Mouse (Mus musculus) kidney, adult 18-20 months (tissue): ENCODE data around the gene Mre11a.

ENCODE experiments used
- DNase-seq: peaks from one replicate; pipeline ENCODE4 v3.0.0; 2021

Mre11a gene

GRCm38 (mm10) chr9:14784039-14785002 lies at the start of gene Mre11a, which contains the start of gene Ankrd49:
TSS of gene Mre11a (plus strand) at chr9:14784654.
TSS of gene Ankrd49 (minus strand) at chr9:14784856.
- DNase-seq, result peak; percentile 94

DNA sequence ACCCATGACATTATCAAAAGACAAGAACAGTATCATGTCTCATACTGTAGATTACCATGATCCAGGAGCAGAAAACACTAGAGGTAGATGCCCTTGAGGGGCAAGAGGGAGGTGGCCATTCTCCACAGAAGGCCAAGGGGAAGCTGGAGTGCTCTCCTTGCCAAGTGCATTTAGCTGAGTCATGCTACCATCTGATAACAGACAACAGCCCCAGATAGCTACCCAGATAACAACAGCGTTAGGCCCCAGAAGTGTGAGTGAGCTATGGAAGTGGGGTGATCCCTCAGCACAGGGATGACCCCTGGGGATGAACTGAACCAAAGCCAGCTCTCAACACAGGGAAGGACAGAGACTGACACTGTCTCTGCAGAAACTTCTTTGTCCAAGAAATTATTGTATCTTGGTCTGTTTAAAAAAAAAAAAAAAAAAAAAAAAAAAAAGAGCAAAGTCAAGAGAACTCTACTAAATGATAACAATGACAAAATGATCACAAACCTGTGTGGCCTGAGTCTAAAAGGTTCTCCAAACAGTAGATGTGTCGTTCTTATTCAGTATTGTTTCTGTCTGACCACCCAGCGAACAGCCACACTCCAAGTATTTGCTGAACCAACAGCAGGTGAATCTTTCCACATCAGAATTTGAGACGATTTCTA lies 44.8 kb upstream of the Mre11a start:
- DNase-seq, result no peak

- DNase-seq, result no peak
These were observed 44.1 kb upstream of the Mre11a start, which contains the start of gene Piwil4 for GRCm38 (mm10) chr9:14740151-14740924. TSS of gene Piwil4 (minus strand) at chr9:14740733.

DNA sequence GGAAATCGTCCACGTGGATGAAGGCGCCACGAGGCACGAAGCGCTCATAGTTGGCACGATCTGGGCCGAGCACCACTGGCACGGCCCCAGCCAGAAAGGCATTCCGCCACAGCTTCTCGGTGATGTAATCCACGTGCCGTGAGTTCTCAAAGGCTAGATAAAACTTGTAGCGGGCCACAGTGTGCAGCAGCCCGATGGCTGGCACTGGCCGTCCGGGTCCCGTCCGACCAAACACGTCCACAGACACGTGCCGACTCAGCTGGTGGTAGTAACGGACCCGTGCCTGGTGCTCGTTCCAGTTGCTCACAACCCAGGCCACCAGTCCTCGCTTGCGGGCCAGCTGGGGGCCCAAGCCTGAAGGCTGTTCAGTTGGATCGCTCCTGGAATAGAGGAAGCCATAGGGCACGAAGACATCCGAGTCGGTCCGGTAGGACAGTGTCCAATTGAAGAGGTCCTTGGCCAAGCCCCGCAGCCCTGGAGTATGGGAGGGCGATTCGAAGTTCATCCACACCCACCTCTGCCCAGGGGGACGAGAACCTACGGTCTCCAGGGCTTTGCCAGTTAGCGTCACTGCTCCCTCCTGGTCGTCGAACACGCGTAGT lies 33.5 kb upstream of the Mre11a start:
- no peak for DNase-seq

- peak; percentile 18 for DNase-seq
These were observed 32.9 kb upstream of the Mre11a start for GRCm38 (mm10) chr9:14751503-14752000.

GRCm38 (mm10) chr9:14752001-14752522 lies 32.4 kb upstream of the Mre11a start, which contains the start of gene Fut4:
TSS of gene Fut4 (minus strand) at chr9:14752393.
- DNase-seq, result peak; percentile 75

DNA sequence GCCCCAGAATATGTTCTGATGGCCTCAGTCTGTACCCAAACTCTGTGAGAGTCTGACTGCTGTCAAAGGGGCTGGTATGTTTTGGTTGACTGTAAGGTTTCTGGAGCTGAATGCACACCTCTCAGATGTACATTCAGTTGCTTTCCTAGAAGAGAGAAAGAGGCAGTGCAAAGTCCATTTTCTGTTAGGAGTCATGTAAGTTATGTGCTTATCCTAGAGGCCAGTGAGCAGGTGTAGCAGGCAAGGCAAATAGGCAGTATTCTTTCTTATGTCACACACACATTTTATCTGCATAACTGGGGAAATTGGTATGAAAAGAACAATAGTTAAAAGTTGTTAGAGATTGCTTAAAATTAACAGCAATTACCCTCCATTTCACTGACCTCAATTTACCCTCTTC lies 30.5 kb upstream of the Mre11a start:
- no peak for DNase-seq

DNA sequence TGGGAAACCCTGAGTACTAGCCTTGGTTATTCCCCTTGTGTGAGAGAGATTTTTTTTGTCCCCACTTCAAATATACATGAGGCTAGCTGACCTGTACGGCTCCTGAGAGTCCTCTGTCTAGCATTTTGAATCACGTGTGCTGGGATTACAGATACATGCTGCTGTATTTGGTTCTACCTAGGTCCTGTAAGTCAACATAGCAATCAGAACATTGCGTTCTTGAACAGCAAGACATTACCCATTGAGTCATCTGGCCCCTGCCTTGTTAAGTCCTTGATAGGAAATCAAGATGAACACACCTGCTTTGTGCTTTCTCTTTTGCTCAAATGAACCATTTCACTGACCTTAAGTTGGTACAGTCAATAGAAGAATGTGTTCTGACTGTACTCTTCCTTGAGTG lies 30.0 kb upstream of the Mre11a start:
- DNase-seq, result no peak

- no peak for DNase-seq
These were observed 25.9 kb upstream of the Mre11a start for GRCm38 (mm10) chr9:14758590-14758989.

GRCm38 (mm10) chr9:14759261-14759660 lies 25.2 kb upstream of the Mre11a start:
- DNase-seq, result no peak

DNA sequence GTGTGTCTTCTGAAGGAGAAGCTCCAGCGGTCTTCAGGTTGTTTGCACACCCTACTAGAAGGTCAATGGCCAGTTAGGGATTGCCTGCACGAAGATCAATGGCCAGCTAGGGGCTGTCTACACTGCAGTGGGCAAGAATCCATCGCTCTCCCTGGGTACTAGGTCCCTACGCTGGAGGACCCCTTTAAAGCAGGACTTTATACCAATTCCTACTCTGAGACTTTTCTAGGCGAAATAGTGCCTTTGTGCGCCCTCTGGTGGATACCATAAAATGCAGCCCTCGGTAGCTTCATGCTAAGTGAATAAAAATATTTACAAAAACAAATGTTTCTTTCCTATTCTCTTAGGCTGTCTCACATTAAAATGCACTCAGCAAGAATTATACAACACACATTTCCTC lies 19.7 kb upstream of the Mre11a start:
- DNase-seq, result peak; percentile 53

DNA sequence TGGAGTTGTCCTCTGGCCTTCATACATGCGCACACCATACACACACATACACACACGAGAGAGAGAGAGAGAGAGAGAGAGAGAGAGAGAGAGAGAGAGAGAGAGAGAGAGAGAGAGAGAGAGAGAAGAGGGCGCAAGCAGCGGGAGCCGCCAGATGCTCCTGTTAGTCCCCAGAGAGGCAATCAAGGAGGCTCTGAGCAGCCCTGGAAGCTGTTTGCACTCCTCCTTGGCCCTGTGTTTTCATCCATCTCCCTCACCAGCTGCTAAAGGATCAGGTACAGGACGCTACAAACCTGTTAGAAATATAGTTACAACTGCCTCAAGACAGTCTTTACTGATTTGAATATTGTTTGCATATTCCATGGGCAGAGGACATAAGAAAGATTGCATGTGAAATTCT lies 14.6 kb upstream of the Mre11a start:
- DNase-seq, result no peak

- no peak for DNase-seq
These were observed 13.5 kb upstream of the Mre11a start, which contains the start of gene 1700012B09Rik for GRCm38 (mm10) chr9:14770803-14771471. TSS of gene 1700012B09Rik (minus strand) at chr9:14771030.

GRCm38 (mm10) chr9:14772074-14772473 lies 12.4 kb upstream of the Mre11a start:
- no peak for DNase-seq

DNA sequence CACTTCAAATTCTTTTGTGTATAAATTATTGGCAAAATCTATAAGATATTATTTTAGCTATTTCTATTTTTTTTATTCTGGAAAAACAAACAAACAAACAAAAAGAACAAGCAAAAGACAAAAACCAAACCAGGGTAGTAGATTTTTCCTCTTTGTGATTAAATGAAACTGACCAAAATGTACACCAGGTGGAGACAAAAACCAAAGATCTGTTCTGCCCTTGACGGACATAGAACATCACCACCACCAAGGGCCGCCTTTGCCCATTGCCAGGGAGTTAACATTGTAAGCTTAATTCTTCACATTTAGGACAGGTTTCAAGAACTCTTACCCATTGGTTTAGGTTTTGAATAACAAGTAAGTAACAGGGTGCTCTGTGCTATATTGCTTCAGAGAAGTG lies 10.6 kb upstream of the Mre11a start:
- no peak for DNase-seq

- DNase-seq, result no peak
These were observed 6.1 kb upstream of the Mre11a start for GRCm38 (mm10) chr9:14778341-14778740.

DNA sequence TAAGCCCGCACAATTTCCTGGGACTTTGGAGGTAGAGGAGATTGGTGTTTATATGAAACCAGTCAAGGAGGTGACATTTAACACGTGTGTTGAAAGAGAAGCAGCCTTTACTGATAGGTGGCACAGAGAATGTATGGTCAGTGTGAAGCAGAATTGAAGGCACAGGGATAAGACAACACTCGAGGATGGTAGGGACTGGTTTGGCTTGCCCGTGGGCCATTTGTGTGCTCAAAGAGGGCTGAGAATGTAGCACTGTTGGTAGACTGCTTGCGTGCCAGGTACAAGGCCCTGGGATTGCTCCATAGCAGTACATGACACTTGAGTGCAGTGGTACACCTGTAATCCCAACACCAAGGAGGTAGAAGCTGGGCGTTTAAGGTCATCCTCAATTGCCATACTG lies 2.9 kb downstream of the Mre11a start:
- no peak for DNase-seq

GRCm38 (mm10) chr9:14805714-14806113 lies 21.3 kb downstream of the Mre11a start:
- no peak for DNase-seq

GRCm38 (mm10) chr9:14806786-14807185 lies 22.3 kb downstream of the Mre11a start:
- no peak for DNase-seq

DNA sequence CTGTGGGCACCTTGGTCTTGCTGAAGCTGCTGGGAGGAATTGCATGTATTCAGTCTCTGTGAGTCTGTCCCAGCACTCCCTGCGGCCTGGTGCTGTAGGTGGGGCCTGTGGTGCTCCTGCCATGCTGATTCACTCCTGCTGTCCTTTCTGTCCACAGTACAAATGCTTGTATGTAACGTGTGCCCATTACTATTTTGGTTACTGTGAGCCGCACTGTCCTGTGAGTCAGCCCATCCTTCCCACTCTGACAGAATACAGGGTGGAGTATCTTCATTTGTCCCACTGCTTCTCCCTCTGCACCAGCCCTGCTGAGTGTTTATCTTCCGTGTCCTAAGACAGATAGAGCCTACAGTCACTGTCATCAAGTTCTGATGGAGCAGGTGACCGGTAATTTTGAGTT lies 25.7 kb downstream of the Mre11a start:
- no peak for DNase-seq

DNA sequence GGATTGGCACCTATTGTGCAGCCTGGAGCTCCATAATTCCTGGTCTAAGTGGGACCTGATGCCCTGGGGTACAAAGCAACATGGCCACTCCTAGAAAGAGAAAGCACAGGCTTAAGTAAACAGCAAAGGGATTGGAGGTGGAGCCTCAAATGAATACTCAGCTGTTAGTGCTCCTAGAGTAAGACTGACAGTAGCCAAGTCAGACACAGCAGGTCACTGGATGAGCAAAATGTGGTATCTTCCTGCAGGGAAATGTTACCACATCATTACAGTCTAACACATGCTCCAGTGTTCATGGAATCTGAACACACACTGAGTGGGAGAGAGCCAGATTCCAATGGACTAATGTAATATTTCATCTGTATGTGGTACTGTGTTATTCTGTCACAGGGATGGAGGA lies 36.9 kb downstream of the Mre11a start:
- no peak for DNase-seq

DNA sequence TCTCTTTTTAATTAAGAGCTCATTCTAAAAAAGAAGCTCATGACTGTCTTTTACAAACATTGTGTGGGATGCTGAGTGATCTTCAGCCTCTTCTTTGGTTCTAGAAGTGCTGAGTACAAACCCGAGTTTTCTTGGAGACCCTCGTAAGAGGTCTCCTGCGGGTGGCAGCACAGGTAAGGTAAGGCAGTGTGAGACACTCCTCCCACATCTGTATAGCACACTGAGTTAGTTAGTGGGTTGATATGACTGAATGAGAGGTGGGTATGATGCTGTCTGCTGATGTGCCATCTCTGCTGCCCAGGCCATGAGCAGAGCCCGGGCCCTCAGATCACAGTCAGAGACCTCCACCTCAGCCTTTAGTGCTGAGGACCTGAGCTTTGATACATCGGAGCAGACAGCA lies 40.4 kb downstream of the Mre11a start:
- no peak for DNase-seq
